12 mouse cellular contexts compared by ENCODE assay signal in genomic region chr2:72159281-72159680, GRCm38 (mm10).
"Had no signal": no experiment of that assay in that cellular context is flagged by ENCODE, and none has a peak within 500 bp of the region (broad histone marks: within the 10 kb centered on the region; RNA-seq: fewer than 3 reads in every experiment).

No protein-coding gene starts in this region.

- H3K9me3 ChIP-seq: limb, embryonic 15.5 days; liver, embryonic 13.5 days; midbrain, embryonic 13.5 days had no signal

- H3K9ac ChIP-seq: limb, embryonic 15.5 days; liver, embryonic 13.5 days; midbrain, embryonic 13.5 days had no signal

- H3K27ac ChIP-seq: limb, embryonic 15.5 days; liver, embryonic 13.5 days; midbrain, embryonic 13.5 days had no signal

- ATAC-seq: midbrain, embryonic 13.5 days had no signal

- H3K4me2 ChIP-seq: limb, embryonic 15.5 days; liver, embryonic 13.5 days; midbrain, embryonic 13.5 days had no signal

- H3K4me3 ChIP-seq: limb, embryonic 15.5 days; liver, embryonic 13.5 days; midbrain, embryonic 13.5 days had no signal

- H3K27me3 ChIP-seq: limb, embryonic 15.5 days; liver, embryonic 13.5 days; midbrain, embryonic 13.5 days had no signal

- DNase-seq: kidney, adult 18-20 months; kidney, postnatal 14 days; layer of hippocampus, adult 9-11 months; layer of hippocampus, postnatal 36 days; liver, embryonic 13.5 days; lung, adult 18-20 months; lung, postnatal 36 days; retina, postnatal 1 day; right cerebral cortex, postnatal 4 days; spleen, adult 18-20 months had no signal

- H3K36me3 ChIP-seq: limb, embryonic 15.5 days; liver, embryonic 13.5 days; midbrain, embryonic 13.5 days had no signal
